Mouse (Mus musculus) hindbrain, embryonic 16.5 days (tissue): ENCODE measurements at regions not wholly inside any gene's neighbourhood (a gene's known extent, or its start where the extent isn't known, plus 50 kb on each side); places are given as distances from the start of the nearest gene placed in this dataset.

ENCODE experiments used
- ATAC-seq: fragments of 200-750 bp; cut with Nextera tagmentation; 2 replicates; pipeline ENCODE4 v1.8.0; 2017; ENCODE audit warnings: moderate TSS enrichment, moderate library complexity
- H3K27ac ChIP-seq: fragments of 300-500 bp; sonication (generic); 2 replicates; pipeline ENCODE4 v1.5.1; 2014; ENCODE audit warnings: low read depth, mild to moderate bottlenecking, control low read depth, low read length, moderate library complexity
- H3K27me3 ChIP-seq: fragments of 300-500 bp; sonication (generic); replicated peaks from 2 replicates; pipeline ENCODE4 v1.6.1; 2014; ENCODE audit warnings: low read length; ENCODE audit not compliant: control insufficient read depth, insufficient read depth
- H3K36me3 ChIP-seq: fragments of 300-500 bp; sonication (generic); 2 replicates; pipeline ENCODE4 v1.6.1; 2014; ENCODE audit warnings: mild to moderate bottlenecking, low read length, moderate library complexity, mixed read lengths; ENCODE audit not compliant: control insufficient read depth, insufficient read depth
- H3K4me1 ChIP-seq: fragments of 300-500 bp; sonication (generic); 2 replicates; pipeline ENCODE4 v1.6.1; 2014; ENCODE audit warnings: low read depth, low read length; ENCODE audit not compliant: control insufficient read depth, insufficient read depth
- H3K4me2 ChIP-seq: fragments of 300-500 bp; sonication (generic); 2 replicates; pipeline ENCODE4 v1.6.1; 2014; ENCODE audit warnings: mild to moderate bottlenecking, low read length, control low read depth, moderate library complexity
- H3K4me3 ChIP-seq: fragments of 300-500 bp; sonication (generic); 2 replicates; pipeline ENCODE4 v1.5.1; 2014; ENCODE audit warnings: mild to moderate bottlenecking, low read length, control low read depth, moderate library complexity
- H3K9ac ChIP-seq: fragments of 300-500 bp; sonication (generic); 2 replicates; pipeline ENCODE4 v1.6.1; 2014; ENCODE audit warnings: low read depth, mild to moderate bottlenecking, control low read depth, low read length, moderate library complexity
- H3K9me3 ChIP-seq: fragments of 300-500 bp; sonication (generic); 2 replicates; pipeline ENCODE4 v1.6.1; 2014; ENCODE audit warnings: mild to moderate bottlenecking, low read length, moderate library complexity; ENCODE audit not compliant: control insufficient read depth
- WGBS: fragments of 180-500 bp; shearing (Covaris S2); extraction: QIAGEN DNeasy Blood & Tissue Kit; methylation state at CpG from one replicate; pipeline ENCODE4 v1.1.7; 2014; 5-methylcytosine and 5-hydroxymethylcytosine counted together

DNA sequence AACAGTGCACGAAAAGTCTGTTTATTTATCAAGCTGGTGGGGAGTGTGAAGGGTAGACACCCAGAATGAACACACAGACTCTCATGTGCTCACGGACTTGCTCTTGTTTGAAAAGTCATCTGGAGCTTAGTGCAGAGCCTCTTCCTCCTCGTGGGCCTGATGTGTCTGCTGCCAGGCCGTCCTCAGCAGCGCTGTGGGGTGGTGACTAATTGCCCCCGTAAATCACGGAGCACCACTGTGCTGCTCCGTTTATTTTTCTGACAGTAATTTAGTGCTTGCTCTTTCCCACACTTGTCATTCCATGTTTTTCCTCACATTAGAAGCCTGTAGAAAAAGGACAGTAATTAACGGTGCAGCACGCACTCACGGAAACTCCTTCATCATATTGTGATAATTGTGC lies 51.2 kb upstream of the Gm17304 start:
- Histone ChIP-seq H3K4me3 (no peak overlapping the region), H3K4me1 (peaks cover 13% of the 10 kb centered on the region), H3K36me3 (no peaks in the 10 kb centered on the region), H3K27me3 (peaks cover 34% of the 10 kb centered on the region), H3K4me2 (no peak overlapping the region), H3K9me3 (no peaks in the 10 kb centered on the region), H3K9ac (no peak overlapping the region), H3K27ac (no peak overlapping the region)
- ATAC-seq, result no peak
- WGBS, result 35% methylated on average over 11 of the region's 11 CpGs

- H3K27ac ChIP-seq, result no peak overlapping the region
- no peak overlapping the region for H3K4me2 ChIP-seq
- H3K9ac ChIP-seq, result no peak overlapping the region
- no peaks in the 10 kb centered on the region; the same call in 1 of the 2 replicates for H3K27me3 ChIP-seq
- H3K36me3 ChIP-seq, result no peaks in the 10 kb centered on the region
- H3K4me3 ChIP-seq, result no peak overlapping the region
- no peaks in the 10 kb centered on the region for H3K9me3 ChIP-seq
- ATAC-seq, result no peak
- no peaks in the 10 kb centered on the region for H3K4me1 ChIP-seq
- WGBS, result 89% methylated on average over 6 of the region's 6 CpGs
Observed at GRCm38 (mm10) chr5:106539286-106539685, 69.6 kb upstream of the Gm17304 start.

GRCm38 (mm10) chr5:106537153-106537552 lies 71.7 kb upstream of the Gm17304 start:
- H3K27ac ChIP-seq, result no peak overlapping the region
- WGBS, result 25% methylated on average over 6 of the region's 6 CpGs
- H3K4me3 ChIP-seq, result no peak overlapping the region
- H3K9me3 ChIP-seq, result no peaks in the 10 kb centered on the region
- peaks cover 2% of the 10 kb centered on the region; the same call in 1 of the 2 replicates for H3K27me3 ChIP-seq
- H3K9ac ChIP-seq, result no peak overlapping the region
- H3K36me3 ChIP-seq, result no peaks in the 10 kb centered on the region
- H3K4me2 ChIP-seq, result no peak overlapping the region
- no peak for ATAC-seq
- H3K4me1 ChIP-seq, result no peaks in the 10 kb centered on the region

DNA sequence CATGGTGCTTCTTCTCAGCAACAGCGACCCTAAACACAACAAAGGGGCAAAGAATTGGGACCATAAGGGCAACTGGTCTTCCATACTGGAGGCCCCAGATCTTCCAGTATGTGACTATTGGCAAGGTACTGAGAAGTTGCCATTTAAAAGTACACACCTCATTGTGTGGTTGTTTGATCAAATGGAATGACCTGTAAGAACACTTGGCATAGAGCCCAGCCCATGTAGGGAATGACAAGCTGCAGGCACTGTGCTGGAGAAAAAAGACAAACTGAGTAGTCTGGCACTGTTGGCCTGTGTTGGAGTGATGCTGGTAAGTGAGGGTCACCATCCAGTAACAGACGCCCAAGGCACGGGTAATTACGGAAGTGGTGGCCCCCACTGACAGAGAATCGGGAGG lies 72.8 kb upstream of the Gm17304 start:
- Histone ChIP-seq H3K9ac (no peak overlapping the region), H3K4me3 (no peak overlapping the region), H3K4me1 (no peaks in the 10 kb centered on the region), H3K9me3 (no peaks in the 10 kb centered on the region), H3K36me3 (no peaks in the 10 kb centered on the region), H3K4me2 (no peak overlapping the region), H3K27me3 (peaks cover 2% of the 10 kb centered on the region; the same call in 1 of the 2 replicates), H3K27ac (no peak overlapping the region)
- 84% methylated on average over 5 of the region's 5 CpGs for WGBS
- ATAC-seq, result no peak

GRCm38 (mm10) chr5:106528811-106529210 lies 70.8 kb upstream of the Barhl2 start:
- H3K9me3 ChIP-seq, result no peaks in the 10 kb centered on the region
- WGBS, result 71% methylated on average over 8 of the region's 8 CpGs
- no peak overlapping the region for H3K27ac ChIP-seq
- H3K9ac ChIP-seq, result no peak overlapping the region
- no peaks in the 10 kb centered on the region for H3K27me3 ChIP-seq
- H3K4me2 ChIP-seq, result no peak overlapping the region
- H3K4me3 ChIP-seq, result no peak overlapping the region
- ATAC-seq, result no peak
- no peaks in the 10 kb centered on the region for H3K4me1 ChIP-seq
- no peaks in the 10 kb centered on the region for H3K36me3 ChIP-seq

- no peaks in the 10 kb centered on the region for H3K27me3 ChIP-seq
- WGBS, result 33% methylated on average over 14 of the region's 14 CpGs
- H3K4me3 ChIP-seq, result no peak overlapping the region
- no peaks in the 10 kb centered on the region for H3K9me3 ChIP-seq
- no peak overlapping the region for H3K9ac ChIP-seq
- no peak overlapping the region for H3K4me2 ChIP-seq
- no peaks in the 10 kb centered on the region for H3K4me1 ChIP-seq
- no peak overlapping the region for H3K27ac ChIP-seq
- H3K36me3 ChIP-seq, result no peaks in the 10 kb centered on the region
- no peak for ATAC-seq
Observed at GRCm38 (mm10) chr5:106527364-106527985, 69.5 kb upstream of the Barhl2 start.

GRCm38 (mm10) chr5:106512423-106513089 lies 54.6 kb upstream of the Barhl2 start:
- H3K27me3 ChIP-seq, result no peaks in the 10 kb centered on the region
- H3K27ac ChIP-seq, result no peak overlapping the region
- no peaks in the 10 kb centered on the region for H3K9me3 ChIP-seq
- peak; percentile 56; the same call in 1 of the 2 replicates for ATAC-seq
- H3K4me2 ChIP-seq, result no peak overlapping the region
- H3K4me1 ChIP-seq, result no peaks in the 10 kb centered on the region
- no peak overlapping the region for H3K9ac ChIP-seq
- H3K36me3 ChIP-seq, result no peaks in the 10 kb centered on the region
- 60% methylated on average over 7 of the region's 7 CpGs for WGBS
- H3K4me3 ChIP-seq, result no peak overlapping the region

DNA sequence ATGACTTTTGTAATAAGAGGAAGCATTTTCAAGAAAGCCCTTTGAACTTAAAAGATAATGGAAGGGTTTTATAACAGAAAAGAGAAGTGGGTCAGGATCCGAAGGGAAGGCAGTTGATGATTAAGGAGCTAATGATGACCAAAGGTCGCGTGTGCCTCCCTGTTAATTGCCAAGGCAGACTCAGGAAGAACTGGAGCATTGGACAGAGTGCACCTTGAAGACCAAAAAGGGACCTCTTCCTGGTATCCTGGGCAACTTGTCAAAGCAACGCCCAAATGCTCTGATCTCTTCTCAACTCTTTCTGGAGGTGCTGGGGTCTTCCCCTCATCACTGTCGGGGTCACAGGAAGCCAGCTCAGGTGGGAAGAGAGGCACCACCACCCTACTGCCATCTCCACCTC lies 49.9 kb upstream of the Barhl2 start:
- no peak for ATAC-seq
- no peak overlapping the region for H3K9ac ChIP-seq
- H3K27me3 ChIP-seq, result no peaks in the 10 kb centered on the region
- H3K4me2 ChIP-seq, result no peak overlapping the region
- no peaks in the 10 kb centered on the region for H3K4me1 ChIP-seq
- H3K36me3 ChIP-seq, result no peaks in the 10 kb centered on the region
- no peaks in the 10 kb centered on the region for H3K9me3 ChIP-seq
- no peak overlapping the region for H3K4me3 ChIP-seq
- no peak overlapping the region for H3K27ac ChIP-seq
- 81% methylated on average over 5 of the region's 5 CpGs for WGBS
